ENCODE assay signal across 9 mouse cellular contexts in the genomic region with DNA sequence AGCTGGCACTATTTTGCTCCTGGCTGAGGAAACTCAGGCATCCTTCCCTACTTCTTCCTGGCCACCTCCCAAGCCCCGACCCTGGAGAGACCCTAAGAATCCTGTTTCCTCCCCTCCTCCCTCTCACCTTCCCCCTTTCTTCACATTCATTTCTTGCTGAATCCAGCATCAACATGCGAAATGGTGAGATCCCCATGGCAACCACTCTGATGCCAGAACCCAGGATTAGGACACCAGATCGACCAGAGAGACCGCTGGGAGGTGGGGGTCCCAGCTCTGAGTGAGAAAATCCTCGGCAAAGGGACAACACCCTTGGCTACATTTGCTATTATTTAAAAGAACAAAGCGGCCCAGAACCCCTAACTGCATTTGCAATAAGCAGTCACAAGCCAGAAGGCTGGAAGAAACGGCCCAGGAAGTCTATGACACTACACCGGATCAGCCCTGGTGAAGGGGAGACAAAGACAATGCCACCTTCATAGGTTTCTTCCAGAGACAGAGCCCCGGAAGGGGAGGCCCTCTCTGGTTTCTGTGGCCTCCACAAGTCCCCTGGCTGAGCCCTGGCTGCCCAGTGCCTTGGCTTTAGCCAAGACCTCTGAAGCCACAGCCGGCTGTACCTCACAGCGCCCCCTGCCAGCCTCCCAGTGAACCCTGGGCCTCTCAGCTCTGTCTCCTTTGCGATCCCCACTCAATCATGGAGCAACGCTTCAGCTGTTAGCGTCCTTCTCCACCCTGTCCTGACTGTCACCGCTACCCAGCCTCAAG.
DNase-seq lines count a peak whose midpoint lies in the region; ATAC-seq and TF ChIP-seq lines count a peak whose summit lies in the region.
"Had no signal": no experiment of that assay in that cellular context is flagged by ENCODE, and none has a peak within 500 bp of the region (broad histone marks: within the 10 kb centered on the region; RNA-seq: fewer than 3 reads in every experiment).

No protein-coding gene starts in this region.

- H3K36me3 ChIP-seq in hindbrain, embryonic 11.5 days (ENCODE audit: control insufficient read depth, insufficient read depth, low read length): no peaks in the 10 kb centered on the region
- no peaks in the 10 kb centered on the region for H3K36me3 ChIP-seq in midbrain, postnatal 0 days (ENCODE audit: insufficient read depth, low read length)
- H3K36me3 ChIP-seq: neural tube, embryonic 13.5 days had no signal

- TF ChIP-seq CTCF in midbrain, postnatal 0 days (IDR thresholded peaks at IDR 0.05): peak; percentile 68

- no peak overlapping the region for H3K4me3 ChIP-seq in hindbrain, embryonic 11.5 days (ENCODE audit: low read depth, low read length)
- H3K4me3 ChIP-seq in midbrain, postnatal 0 days (ENCODE audit: low read depth, low read length): no peak overlapping the region
- H3K4me3 ChIP-seq: neural tube, embryonic 13.5 days had no signal

- 39% methylated on average over 15 of the region's 15 CpGs for WGBS in hindbrain, embryonic 11.5 days
- WGBS in midbrain, postnatal 0 days: 15% methylated on average over 15 of the region's 15 CpGs

- no peak overlapping the region for H3K27ac ChIP-seq in hindbrain, embryonic 11.5 days (ENCODE audit: low read depth, low read length)
- peak overlapping the region; percentile 32; the same call in 1 of the 2 replicates for H3K27ac ChIP-seq in midbrain, postnatal 0 days (ENCODE audit: low read depth, low read length)
- H3K27ac ChIP-seq: neural tube, embryonic 13.5 days had no signal

- no peaks in the 10 kb centered on the region for H3K9me3 ChIP-seq in hindbrain, embryonic 11.5 days (ENCODE audit: control insufficient read depth, low read length)
- no peaks in the 10 kb centered on the region for H3K9me3 ChIP-seq in midbrain, postnatal 0 days (ENCODE audit: low read length)
- H3K9me3 ChIP-seq: neural tube, embryonic 13.5 days had no signal

- ATAC-seq in hindbrain, embryonic 11.5 days (ENCODE audit: low FRiP score): no peak
- peak; percentile 73 for ATAC-seq in midbrain, postnatal 0 days (ENCODE audit: low FRiP score)

- no peaks in the 10 kb centered on the region for H3K27me3 ChIP-seq in hindbrain, embryonic 11.5 days (ENCODE audit: control insufficient read depth, insufficient read depth, low read length)
- no peaks in the 10 kb centered on the region for H3K27me3 ChIP-seq in midbrain, postnatal 0 days (ENCODE audit: insufficient read depth, low read length)

- H3K9ac ChIP-seq in hindbrain, embryonic 11.5 days (ENCODE audit: low read depth, low read length): no peak overlapping the region
- H3K9ac ChIP-seq in midbrain, postnatal 0 days (replicated peaks; ENCODE audit: low read length, poor library complexity, severe bottlenecking): no peak overlapping the region
- H3K9ac ChIP-seq: neural tube, embryonic 13.5 days had no signal

- no peak overlapping the region for H3K4me2 ChIP-seq in hindbrain, embryonic 11.5 days (replicated peaks; ENCODE audit: low read depth, low read length)
- no peak overlapping the region for H3K4me2 ChIP-seq in midbrain, postnatal 0 days (ENCODE audit: low read depth, low read length, poor library complexity, severe bottlenecking)
- H3K4me2 ChIP-seq: neural tube, embryonic 13.5 days had no signal

- H3K4me1 ChIP-seq in hindbrain, embryonic 11.5 days (replicated peaks; ENCODE audit: control insufficient read depth, insufficient read depth, low read length): no peaks in the 10 kb centered on the region
- H3K4me1 ChIP-seq in midbrain, postnatal 0 days (ENCODE audit: insufficient read depth, low read length): 0 out of 2 replicates have a peak, but pooled peaks cover 11% of the 10 kb centered on the region

- peak; percentile 51 for DNase-seq in kidney, postnatal 10 days
- DNase-seq in kidney, adult 18-20 months: no peak
- peak; percentile 7 for DNase-seq in NIH3T3 (ENCODE audit: low read depth)
- peak; percentile 20 to 35 for DNase-seq in adrenal gland, postnatal 36 days
- DNase-seq in hindbrain, embryonic 11.5 days (ENCODE audit: low spot score): peak; percentile 62
- peak; percentile 68 for DNase-seq in midbrain, postnatal 0 days (ENCODE audit: low spot score)
- DNase-seq in spleen, postnatal 36 days (ENCODE audit: low spot score in 2 of 2): no peak
- no peak for DNase-seq in thymus, postnatal 36 days

Comparison
In these comparisons a context has a peak if more than half of its experiments do, and no peak if none do; other contexts are left out.
1. DNase-seq: peak in kidney, postnatal 10 days (single experiment), NIH3T3 (single experiment), adrenal gland, postnatal 36 days (2 of 2), hindbrain, embryonic 11.5 days (single experiment) and midbrain, postnatal 0 days (single experiment); none in kidney, adult 18-20 months (single experiment), spleen, postnatal 36 days (0 of 2) and thymus, postnatal 36 days (0 of 2).